ENCODE assay signal across 26 mouse cellular contexts in the genomic region with DNA sequence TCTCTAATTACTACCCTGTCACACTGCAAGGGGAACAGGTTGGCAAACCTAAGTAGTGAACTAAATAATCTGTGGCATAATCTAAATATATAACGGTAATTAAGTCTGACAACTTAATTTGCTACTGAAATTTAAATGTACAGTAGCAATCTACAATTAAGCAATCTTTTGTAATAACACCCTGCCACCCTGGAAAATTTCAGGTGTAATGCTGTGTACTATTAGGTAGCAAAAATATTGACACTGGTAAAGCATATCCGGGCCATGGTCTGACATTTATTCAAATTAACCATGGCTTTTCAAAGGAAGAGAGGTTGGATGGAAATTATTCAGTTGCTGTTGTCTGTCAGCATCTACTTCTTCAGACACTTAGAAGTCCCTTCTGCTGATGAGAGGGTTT.
DNase-seq lines count a peak whose midpoint lies in the region; ATAC-seq and TF ChIP-seq lines count a peak whose summit lies in the region.
"Had no signal": no experiment of that assay in that cellular context is flagged by ENCODE, and none has a peak within 500 bp of the region (broad histone marks: within the 10 kb centered on the region; RNA-seq: fewer than 3 reads in every experiment).

No protein-coding gene starts in this region.

- no peak overlapping the region for H3K27ac ChIP-seq in forebrain, embryonic 16.5 days (ENCODE audit: low read length)
- no peak overlapping the region for H3K27ac ChIP-seq in forebrain, embryonic 11.5 days (ENCODE audit: low read depth, low read length)
- peak overlapping the region; percentile 17; the same call in 1 of the 2 replicates for H3K27ac ChIP-seq in heart, embryonic 13.5 days (replicated peaks)
- 0 out of 2 replicates have a peak overlapping the region, but pooled peaks have one; percentile 14 for H3K27ac ChIP-seq in heart, postnatal 0 days (ENCODE audit: low read depth)
- H3K27ac ChIP-seq in heart, embryonic 12.5 days (ENCODE audit: poor library complexity, severe bottlenecking), result no peak overlapping the region
- H3K27ac ChIP-seq: embryonic facial prominence, embryonic 13.5 days; embryonic facial prominence, embryonic 15.5 days; forebrain, embryonic 10.5 days had no signal

- no peak for TF ChIP-seq POLR2A in myocyte (IDR thresholded peaks at IDR 0.05; ENCODE audit: insufficient read length, low read depth)

- H3K4me1 ChIP-seq in forebrain, embryonic 16.5 days (replicated peaks; ENCODE audit: control insufficient read depth, insufficient read depth, low read length), result peaks cover 5% of the 10 kb centered on the region
- H3K4me1 ChIP-seq in forebrain, embryonic 11.5 days (replicated peaks; ENCODE audit: control insufficient read depth, insufficient read depth, low read length), result no peaks in the 10 kb centered on the region
- 0 out of 2 replicates have a peak, but pooled peaks cover 9% of the 10 kb centered on the region for H3K4me1 ChIP-seq in heart, embryonic 13.5 days
- no peaks in the 10 kb centered on the region for H3K4me1 ChIP-seq in heart, postnatal 0 days (ENCODE audit: control insufficient read depth, insufficient read depth)
- no peaks in the 10 kb centered on the region for H3K4me1 ChIP-seq in heart, embryonic 12.5 days (replicated peaks)
- H3K4me1 ChIP-seq: embryonic facial prominence, embryonic 13.5 days; embryonic facial prominence, embryonic 15.5 days; forebrain, embryonic 10.5 days had no signal

- TF ChIP-seq CTCF in heart, postnatal 0 days (IDR thresholded peaks at IDR 0.05; ENCODE audit: low read depth), result no peak

- no peak overlapping the region for H3K4me3 ChIP-seq in forebrain, embryonic 16.5 days (replicated peaks; ENCODE audit: low read length)
- no peak overlapping the region for H3K4me3 ChIP-seq in forebrain, embryonic 11.5 days (ENCODE audit: low read depth, low read length)
- H3K4me3 ChIP-seq in heart, embryonic 13.5 days, result no peak overlapping the region
- H3K4me3 ChIP-seq in heart, postnatal 0 days (ENCODE audit: low read depth, low read length), result no peak overlapping the region
- no peak overlapping the region for H3K4me3 ChIP-seq in heart, embryonic 12.5 days
- no peak overlapping the region for H3K4me3 ChIP-seq in myocyte
- H3K4me3 ChIP-seq: embryonic facial prominence, embryonic 13.5 days; embryonic facial prominence, embryonic 15.5 days; erythroblast, embryonic 14.5 days; forebrain, embryonic 10.5 days had no signal

- no peaks in the 10 kb centered on the region for H3K27me3 ChIP-seq in forebrain, embryonic 16.5 days (replicated peaks; ENCODE audit: control insufficient read depth, insufficient read depth, low read length)
- no peaks in the 10 kb centered on the region for H3K27me3 ChIP-seq in forebrain, embryonic 11.5 days (ENCODE audit: control insufficient read depth, insufficient read depth, low read length)
- H3K27me3 ChIP-seq in heart, embryonic 13.5 days (replicated peaks), result no peaks in the 10 kb centered on the region
- H3K27me3 ChIP-seq in heart, postnatal 0 days (ENCODE audit: control insufficient read depth, insufficient read depth, low read length), result no peaks in the 10 kb centered on the region
- H3K27me3 ChIP-seq in heart, embryonic 12.5 days (replicated peaks), result no peaks in the 10 kb centered on the region
- no peaks in the 10 kb centered on the region for H3K27me3 ChIP-seq in myocyte (ENCODE audit: control insufficient read depth, insufficient read depth, insufficient read length)
- H3K27me3 ChIP-seq: CH12.LX; embryonic facial prominence, embryonic 13.5 days; embryonic facial prominence, embryonic 15.5 days; Patski had no signal

- WGBS in forebrain, embryonic 16.5 days, result 57% methylated on average over 2 of the region's 2 CpGs
- WGBS in forebrain, embryonic 11.5 days, result 93% methylated on average over 2 of the region's 2 CpGs
- WGBS in heart, embryonic 13.5 days, result 77% methylated on average over 2 of the region's 2 CpGs
- WGBS in heart, postnatal 0 days, result 69% methylated on average over 2 of the region's 2 CpGs
- WGBS in heart, embryonic 12.5 days, result 78% methylated on average over 2 of the region's 2 CpGs

- H3K79me2 ChIP-seq in myocyte (ENCODE audit: control insufficient read depth, insufficient read depth), result no peaks in the 10 kb centered on the region

- no peak overlapping the region for H3K9ac ChIP-seq in forebrain, embryonic 16.5 days (replicated peaks; ENCODE audit: low read depth, low read length)
- H3K9ac ChIP-seq in forebrain, embryonic 11.5 days (ENCODE audit: low read length), result no peak overlapping the region
- no peak overlapping the region for H3K9ac ChIP-seq in heart, embryonic 13.5 days
- H3K9ac ChIP-seq in heart, postnatal 0 days (replicated peaks; ENCODE audit: low read depth, low read length), result no peak overlapping the region
- H3K9ac ChIP-seq in heart, embryonic 12.5 days, result no peak overlapping the region
- H3K9ac ChIP-seq: embryonic facial prominence, embryonic 13.5 days; embryonic facial prominence, embryonic 15.5 days had no signal

- ATAC-seq in forebrain, embryonic 16.5 days, result peak; percentile 65
- no peak for ATAC-seq in forebrain, embryonic 11.5 days (replicated peaks; ENCODE audit: low FRiP score)
- ATAC-seq in heart, embryonic 13.5 days (ENCODE audit: extremely low read depth, insufficient number of reproducible peaks, low FRiP score, low TSS enrichment), result no peak
- ATAC-seq in heart, postnatal 0 days (ENCODE audit: insufficient read depth, low read depth), result no peak
- no peak for ATAC-seq in heart, embryonic 12.5 days (ENCODE audit: insufficient number of reproducible peaks, low FRiP score)
- ATAC-seq in CD4-positive, CD25-positive, alpha-beta regulatory T cell, adult 4 months, result no peak
- ATAC-seq: activated CD4-positive, CD25-positive, alpha-beta regulatory T cell, adult 4 months; Patski had no signal

- no peak overlapping the region for H3K4me2 ChIP-seq in forebrain, embryonic 16.5 days (ENCODE audit: low read length)
- no peak overlapping the region for H3K4me2 ChIP-seq in forebrain, embryonic 11.5 days (ENCODE audit: low read depth, low read length, severe bottlenecking)
- H3K4me2 ChIP-seq in heart, embryonic 13.5 days, result no peak overlapping the region
- H3K4me2 ChIP-seq in heart, postnatal 0 days (ENCODE audit: low read depth, low read length), result no peak overlapping the region
- no peak overlapping the region for H3K4me2 ChIP-seq in heart, embryonic 12.5 days
- H3K4me2 ChIP-seq in myocyte (ENCODE audit: low read depth), result peak overlapping the region; percentile 16
- H3K4me2 ChIP-seq: embryonic facial prominence, embryonic 13.5 days; embryonic facial prominence, embryonic 15.5 days had no signal

- no peaks in the 10 kb centered on the region for H3K36me3 ChIP-seq in forebrain, embryonic 16.5 days (ENCODE audit: control insufficient read depth, insufficient read depth)
- no peaks in the 10 kb centered on the region for H3K36me3 ChIP-seq in forebrain, embryonic 11.5 days (ENCODE audit: control insufficient read depth, insufficient read depth, low read length)
- H3K36me3 ChIP-seq in heart, embryonic 13.5 days, result no peaks in the 10 kb centered on the region
- H3K36me3 ChIP-seq in heart, postnatal 0 days (replicated peaks; ENCODE audit: control insufficient read depth, insufficient read depth, low read length), result no peaks in the 10 kb centered on the region
- no peaks in the 10 kb centered on the region for H3K36me3 ChIP-seq in heart, embryonic 12.5 days
- no peaks in the 10 kb centered on the region for H3K36me3 ChIP-seq in myocyte (ENCODE audit: control insufficient read depth, insufficient read depth)
- H3K36me3 ChIP-seq: embryonic facial prominence, embryonic 13.5 days; embryonic facial prominence, embryonic 15.5 days; forebrain, embryonic 10.5 days; G1E had no signal

- H3ac ChIP-seq in myocyte (ENCODE audit: control insufficient read depth, insufficient read length), result no peak overlapping the region

- no peak for DNase-seq in forebrain, embryonic 11.5 days (ENCODE audit: low spot score)
- no peak for DNase-seq in heart, adult 18-20 months
- DNase-seq in heart, postnatal 0 days (ENCODE audit: low spot score), result no peak
- DNase-seq: adrenal gland, adult 8-10 months; adrenal gland, postnatal 14 days; adrenal gland, postnatal 36 days; cerebellum, adult 11 months; cerebellum, adult 18-20 months; cerebellum, adult 8-10 months; cerebellum, adult 9-11 months; cerebellum, postnatal 14 days; cerebellum, postnatal 36 days; embryo, embryonic 11 days had no signal

- TF ChIP-seq EP300 in heart, postnatal 0 days (IDR thresholded peaks at IDR 0.05; ENCODE audit: low read depth), result no peak

- H3K9me3 ChIP-seq in forebrain, embryonic 16.5 days (ENCODE audit: control insufficient read depth, low read length), result no peaks in the 10 kb centered on the region
- no peaks in the 10 kb centered on the region for H3K9me3 ChIP-seq in forebrain, embryonic 11.5 days (ENCODE audit: control insufficient read depth, low read length)
- H3K9me3 ChIP-seq in heart, embryonic 13.5 days, result no peaks in the 10 kb centered on the region
- no peaks in the 10 kb centered on the region for H3K9me3 ChIP-seq in heart, postnatal 0 days (replicated peaks; ENCODE audit: control insufficient read depth, low read length)
- peaks cover 2% of the 10 kb centered on the region; the same call in 1 of the 2 replicates for H3K9me3 ChIP-seq in heart, embryonic 12.5 days (replicated peaks)
- H3K9me3 ChIP-seq: embryonic facial prominence, embryonic 13.5 days; embryonic facial prominence, embryonic 15.5 days; forebrain, embryonic 10.5 days; G1E had no signal

TF ChIP-seq in myocyte, 11 proteins besides CTCF, POLR2A, EP300 and RAD21:
- TF ChIP-seq SRF (IDR thresholded peaks at IDR 0.05; ENCODE audit: control insufficient read depth, insufficient read length, low read depth) (no peak), MYOG (IDR thresholded peaks at IDR 0.05; ENCODE audit: control insufficient read depth in 1 of 3, insufficient read depth in 1 of 3, insufficient read length in 2 of 3, low read depth in 2 of 3) (no peak), MAX (IDR thresholded peaks at IDR 0.05; ENCODE audit: low read depth) (no peak)

Comparison
In these comparisons a context has a peak if more than half of its experiments do, and no peak if none do; other contexts are left out.
1. H3K27ac ChIP-seq: peak in heart, embryonic 13.5 days (single experiment) and heart, postnatal 0 days (single experiment); none in forebrain, embryonic 16.5 days (single experiment), forebrain, embryonic 11.5 days (single experiment) and heart, embryonic 12.5 days (single experiment).